Mouse (Mus musculus): Measurements from ENCODE around the gene Yif1a. TPM values are rescaled to one million over a fixed set of nuclear protein-coding genes. Genes with fewer than 3 reads are reported as not detected.

Gene Yif1a
- polyA plus RNA-seq, 1 experiment from 2014 or later, result 87.2 TPM

Other genes with a start within 250 kb of the Yif1a start
- 60.9 and 64.3 TPM in 2 replicates for gene Ccs, start 249.2 kb upstream of the Yif1a start, polyA plus RNA-seq (2015; fragmentation: Nextera tagmentation; extraction: Ambion mirVana)
- 0.06 and 0.26 TPM in 2 replicates for gene Ccdc87, start 249.2 kb upstream of the Yif1a start, polyA plus RNA-seq (2015; fragmentation: Nextera tagmentation; extraction: Ambion mirVana)
- gene Ctsf, start 233.4 kb upstream of the Yif1a start, polyA plus RNA-seq (2015; fragmentation: Nextera tagmentation; extraction: Ambion mirVana), result 40.4 and 45.8 TPM in 2 replicates
- gene Actn3, start 210.6 kb upstream of the Yif1a start, polyA plus RNA-seq (2015; fragmentation: Nextera tagmentation; extraction: Ambion mirVana), result 5.1 and 6.3 TPM in 2 replicates
- gene Zdhhc24, start 209.9 kb upstream of the Yif1a start, polyA plus RNA-seq (2015; fragmentation: Nextera tagmentation; extraction: Ambion mirVana), result 10.4 and 11.1 TPM in 2 replicates
- 4.1 and 5.6 TPM in 2 replicates for gene Bbs1, start 181.9 kb upstream of the Yif1a start, polyA plus RNA-seq (2015; fragmentation: Nextera tagmentation; extraction: Ambion mirVana)
- gene Dpp3, start 160.3 kb upstream of the Yif1a start, polyA plus RNA-seq (2015; fragmentation: Nextera tagmentation; extraction: Ambion mirVana), result 110 and 121 TPM in 2 replicates
- 4.2 and 6.1 TPM in 2 replicates for gene Peli3, start 145.4 kb upstream of the Yif1a start, polyA plus RNA-seq (2015; fragmentation: Nextera tagmentation; extraction: Ambion mirVana)
- 117 and 118 TPM in 2 replicates for gene Mrpl11, start 126.4 kb upstream of the Yif1a start, polyA plus RNA-seq (2015; fragmentation: Nextera tagmentation; extraction: Ambion mirVana)
- not detected in 2 replicates for gene Npas4, start 98.2 kb upstream of the Yif1a start, polyA plus RNA-seq (2015; fragmentation: Nextera tagmentation; extraction: Ambion mirVana)
- 4.3 and 5.8 TPM in 2 replicates for gene Slc29a2, start 64.7 kb upstream of the Yif1a start, polyA plus RNA-seq (2015; fragmentation: Nextera tagmentation; extraction: Ambion mirVana)
- gene B4gat1, start 49.7 kb upstream of the Yif1a start, polyA plus RNA-seq (2015; fragmentation: Nextera tagmentation; extraction: Ambion mirVana), result 47.1 and 49.5 TPM in 2 replicates
- 2.3 and 3.5 TPM in 2 replicates for gene AC124502.3, start 49.6 kb upstream of the Yif1a start, polyA plus RNA-seq (2015; fragmentation: Nextera tagmentation; extraction: Ambion mirVana)
- gene Brms1, start 47.2 kb upstream of the Yif1a start, polyA plus RNA-seq (2015; fragmentation: Nextera tagmentation; extraction: Ambion mirVana), result 40.6 and 42.9 TPM in 2 replicates
- 0.99 and 1.5 TPM in 2 replicates for gene Rin1, start 38.1 kb upstream of the Yif1a start, polyA plus RNA-seq (2015; fragmentation: Nextera tagmentation; extraction: Ambion mirVana)
- gene Cd248, start 20.5 kb upstream of the Yif1a start, polyA plus RNA-seq (2015; fragmentation: Nextera tagmentation; extraction: Ambion mirVana), result 89.1 and 90.6 TPM in 2 replicates
- 2.6 and 4.6 TPM in 2 replicates for gene Tmem151a, start 3.0 kb upstream of the Yif1a start, polyA plus RNA-seq (2015; fragmentation: Nextera tagmentation; extraction: Ambion mirVana)
- gene Cnih2, start 10.0 kb downstream of the Yif1a start, polyA plus RNA-seq (2015; fragmentation: Nextera tagmentation; extraction: Ambion mirVana), result 50.6 and 60.1 TPM in 2 replicates
- 234 and 262 TPM in 2 replicates for gene Rab1b, start 18.5 kb downstream of the Yif1a start, polyA plus RNA-seq (2015; fragmentation: Nextera tagmentation; extraction: Ambion mirVana)
- 20.7 and 30.4 TPM in 2 replicates for gene Klc2, start 30.0 kb downstream of the Yif1a start, polyA plus RNA-seq (2015; fragmentation: Nextera tagmentation; extraction: Ambion mirVana)
- gene Pacs1, start 184.6 kb downstream of the Yif1a start, polyA plus RNA-seq (2015; fragmentation: Nextera tagmentation; extraction: Ambion mirVana), result 28.7 and 29.8 TPM in 2 replicates
- gene Sf3b2, start 206.9 kb downstream of the Yif1a start, polyA plus RNA-seq (2015; fragmentation: Nextera tagmentation; extraction: Ambion mirVana), result 404 and 414 TPM in 2 replicates
- gene Gal3st3, start 209.8 kb downstream of the Yif1a start, polyA plus RNA-seq (2015; fragmentation: Nextera tagmentation; extraction: Ambion mirVana), result 7.4 and 8.9 TPM in 2 replicates
- not detected in 2 replicates for gene Catsper1, start 247.2 kb downstream of the Yif1a start, polyA plus RNA-seq (2015; fragmentation: Nextera tagmentation; extraction: Ambion mirVana)

Measured in embryonic facial prominence, embryonic 13.5 days (tissue).